Mouse (Mus musculus): ENCODE results near the gene Ptpa. TPM values are rescaled to one million over a fixed set of nuclear protein-coding genes. Genes with fewer than 3 reads are reported as not detected.

Ptpa gene
- total RNA-seq, 2 experiments from 2014 or later = 99.1 to 109 TPM

GRCm38 (mm10) chr2:30475457-30475856 lies 59.6 kb downstream of the Ptpa start:
- DNase-seq = no peak
- intact Hi-C loops (cut with DNase I) = loop anchor here (10.0 kb wide), 1 partner anchor 69 kb away; no protein-coding TSS in a partner anchor

- intact Hi-C loops (cut with DNase I) = loop anchor here (10.0 kb wide), 1 partner anchor 69 kb away; no protein-coding TSS in a partner anchor
- DNase-seq = no peak
These were observed 60.4 kb downstream of the Ptpa start for GRCm38 (mm10) chr2:30476241-30476640.

DNA sequence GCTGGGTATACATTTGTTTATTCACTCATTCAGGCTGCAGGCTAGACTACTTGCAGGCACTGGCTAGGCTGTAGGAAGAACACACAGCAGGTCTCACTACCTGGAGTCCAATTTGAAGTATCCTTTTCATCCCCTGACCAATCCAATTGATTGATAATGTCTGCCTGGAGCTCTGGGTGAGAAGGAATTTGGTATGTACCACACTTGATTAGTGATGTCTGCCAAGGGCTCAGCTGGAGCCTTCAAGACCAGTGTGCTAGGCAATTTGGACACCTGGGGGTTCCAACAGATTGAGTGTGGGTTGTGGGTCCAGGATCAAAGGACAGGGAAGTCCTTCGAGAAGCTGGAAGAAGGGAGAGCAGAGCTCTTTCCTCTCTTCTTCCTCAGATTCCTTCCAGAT lies 62.7 kb downstream of the Ptpa start:
- intact Hi-C loops (cut with DNase I) = loop anchor here (10.0 kb wide), 1 partner anchor 66 kb away; no protein-coding TSS in a partner anchor
- no peak for DNase-seq

- peak; percentile 44 to 50 for DNase-seq
- intact Hi-C loops (cut with DNase I) = no loop called here
These were observed 71.8 kb downstream of the Ptpa start for GRCm38 (mm10) chr2:30487597-30487996.

- intact Hi-C loops (cut with DNase I) = no loop called here
- DNase-seq = no peak
These were observed 74.5 kb downstream of the Ptpa start for GRCm38 (mm10) chr2:30490384-30490783.

DNA sequence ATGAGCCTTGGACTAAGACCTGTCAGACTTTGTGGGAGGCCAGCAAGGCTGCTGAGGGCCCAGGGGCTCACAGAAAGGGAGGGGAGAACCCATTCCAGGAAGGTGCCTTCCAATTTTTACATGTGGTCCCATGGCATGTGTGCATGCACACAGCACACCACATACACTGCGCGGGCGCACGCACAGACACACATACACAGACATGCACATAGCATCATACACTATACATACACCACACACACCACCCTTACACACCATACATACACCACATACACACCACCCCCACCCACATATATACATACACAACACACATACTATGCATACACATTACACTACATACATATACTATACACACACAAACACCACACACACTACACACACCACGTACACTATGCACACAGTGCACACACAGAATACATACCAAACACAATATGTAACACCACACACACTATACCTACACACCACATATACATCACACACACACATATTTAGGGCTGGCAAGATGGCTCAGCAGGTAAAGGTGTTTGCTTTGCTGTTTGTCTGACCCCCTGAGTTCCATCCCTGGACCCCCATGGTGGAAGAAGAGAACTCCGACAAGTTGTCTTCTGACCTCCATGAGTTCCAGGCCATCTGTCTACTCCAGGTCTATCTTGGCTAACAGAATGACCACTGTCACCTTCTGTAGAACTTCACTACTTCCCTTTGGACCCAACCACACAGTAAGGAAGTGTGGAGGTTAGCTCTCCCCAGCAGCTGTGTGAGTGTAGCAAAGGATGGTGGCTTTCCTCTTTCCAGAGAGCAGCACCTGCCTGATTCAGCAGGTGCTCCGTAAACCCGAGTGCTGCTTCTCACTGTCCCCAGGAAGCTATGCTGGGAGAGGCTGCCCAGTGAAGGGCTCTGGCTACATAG lies 79.4 kb downstream of the Ptpa start:
- no peak for DNase-seq
- intact Hi-C loops (cut with DNase I) = no loop called here

DNA sequence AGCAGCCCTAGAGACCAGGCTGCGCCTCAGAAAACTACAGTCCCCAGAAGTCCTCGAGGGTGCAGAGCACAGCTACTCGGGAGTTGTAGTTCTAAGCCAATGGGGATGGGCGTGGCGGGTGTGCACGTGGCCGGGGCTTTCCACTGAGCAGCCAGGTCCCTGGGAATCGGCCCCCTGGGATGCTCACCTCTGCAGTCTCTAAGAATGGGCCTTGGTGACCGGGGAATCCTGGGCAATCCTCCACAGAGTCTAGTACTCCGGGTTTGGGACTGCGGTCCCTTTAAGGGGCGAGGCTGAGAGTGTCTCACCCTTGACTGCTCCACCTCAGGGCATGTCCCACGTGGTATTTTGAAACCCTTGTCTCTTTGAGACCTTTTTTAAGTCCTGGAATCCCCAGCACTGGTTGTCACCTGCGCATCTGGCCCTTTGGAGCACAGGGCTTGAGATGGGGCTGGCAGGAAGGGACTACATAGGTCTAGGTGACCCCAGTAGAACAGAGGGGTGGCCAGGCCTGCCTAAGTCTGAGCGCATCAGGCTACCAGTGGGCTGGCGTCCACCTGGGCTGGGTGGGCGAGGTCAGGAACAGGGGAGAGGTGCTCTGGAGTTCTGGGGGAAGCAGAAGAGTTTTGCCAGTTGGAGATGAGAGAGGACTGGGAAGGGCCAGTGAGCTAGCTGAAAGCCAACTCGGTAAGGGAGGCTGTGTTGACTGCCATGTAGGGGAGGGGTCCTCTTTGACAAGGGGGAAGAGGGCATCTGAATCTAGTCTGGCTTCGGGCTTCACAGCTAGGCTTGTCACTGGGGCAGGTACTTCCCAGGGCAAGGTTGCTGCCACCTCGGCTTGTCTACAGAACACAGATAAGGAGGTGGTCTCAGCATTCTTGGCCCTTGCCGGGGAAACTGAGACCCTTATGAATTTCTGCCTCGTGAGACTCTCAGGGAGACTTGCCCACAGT lies 80.3 kb downstream of the Ptpa start:
- DNase-seq = peak; percentile 66 to 72
- intact Hi-C loops (cut with DNase I) = no loop called here

Small RNAs within 50 kb of the gene (microRNA-seq; reads per million reads assigned to microRNA genes)
- 0 reads per million in 2 experiments for gene Gm47292

Other genes starting within 250 kb of the Ptpa start
- 10 to 100 TPM; 74.1 to 78.0 TPM for gene Endog, start 244.5 kb upstream of the Ptpa start, total RNA-seq (2021)
- gene Spout1, start 237.6 kb upstream of the Ptpa start, total RNA-seq (2021) = 1 to 10 TPM; 5.9 to 6.3 TPM
- 10 to 100 TPM; 48.4 to 49.2 TPM for gene Kyat1, start 210.2 kb upstream of the Ptpa start, total RNA-seq (2021)
- 10 to 100 TPM; 90.1 to 90.5 TPM for gene Lrrc8a, start 178.3 kb upstream of the Ptpa start, total RNA-seq (2021)
- 1 to 10 TPM; 4.1 to 4.6 TPM for gene Gm28035, start 175.5 kb upstream of the Ptpa start, total RNA-seq (2021)
- gene Phyhd1, start 149.8 kb upstream of the Ptpa start, total RNA-seq (2021) = 10 to 100 TPM; 50.1 to 66.9 TPM
- gene Gm28038, start 135.0 kb upstream of the Ptpa start, total RNA-seq (2021) = 1 to 10 TPM in 1 of 2 experiments, not detected in 1; 2.2 TPM
- 10 to 100 TPM; 24.5 to 24.7 TPM for gene Dolk, start 129.7 kb upstream of the Ptpa start, total RNA-seq (2021)
- 10 to 100 TPM; 20.9 to 22.1 TPM for gene Nup188, start 129.6 kb upstream of the Ptpa start, total RNA-seq (2021)
- 10 to 100 TPM; 50.6 to 56.2 TPM for gene Sh3glb2, start 56.7 kb upstream of the Ptpa start, total RNA-seq (2021)
- 10 to 100 TPM; 74.7 to 80.0 TPM for gene Miga2, start 51.8 kb upstream of the Ptpa start, total RNA-seq (2021)
- 10 to 100 TPM; 11.4 to 12.1 TPM for gene Dolpp1, start 23.8 kb upstream of the Ptpa start, total RNA-seq (2021)
- gene Crat, start 226 bp upstream of the Ptpa start, total RNA-seq (2021) = 100 to 1,000 TPM; 441 to 477 TPM
- 1 to 10 TPM; 5.8 to 6.3 TPM for gene Ier5l, start 58.2 kb downstream of the Ptpa start, total RNA-seq (2021)
- 1 to 10 TPM; 1.8 to 3.9 TPM for gene Cstad, start 179.0 kb downstream of the Ptpa start, total RNA-seq (2021)

Measured in heart, postnatal 14 days (tissue).